Mouse (Mus musculus): ENCODE results near the gene Inpp4a. TPM values are rescaled to one million over a fixed set of nuclear protein-coding genes. Genes with fewer than 3 reads are reported as not detected.

Gene Inpp4a
- total RNA-seq, 2 experiments from 2014 or later, result 149 to 156 TPM

Other genes with a start within 250 kb of the Inpp4a start
- gene Cnga3, start 85.4 kb upstream of the Inpp4a start, total RNA-seq (2021), result under 1 TPM; 0.40 to 0.47 TPM
- gene Coa5, start 130.2 kb downstream of the Inpp4a start, total RNA-seq (2021), result 10 to 100 TPM; 53.9 to 57.3 TPM
- 10 to 100 TPM; 56.6 to 63.4 TPM for gene Unc50, start 130.3 kb downstream of the Inpp4a start, total RNA-seq (2021)
- gene Mgat4a, start 241.2 kb downstream of the Inpp4a start, total RNA-seq (2021), result 10 to 100 TPM; 24.7 to 28.0 TPM

Measured in layer of hippocampus, postnatal 25 days (tissue).